Mouse (Mus musculus): Measurements from ENCODE around the gene Zdhhc19. TPM values are rescaled to one million over a fixed set of nuclear protein-coding genes. Genes with fewer than 3 reads are reported as not detected.

Gene Zdhhc19
- total and polyA plus RNA-seq, 3 experiments: not detected

GRCm38 (mm10) chr16:32498996-32499395, 2.9 kb downstream of the Zdhhc19 start:
- no peaks in the 10 kb centered on the region for H3K36me3 ChIP-seq (replicated peaks)
- DNase-seq (ENCODE audit: low spot score) (no peak), ATAC-seq (ENCODE audit: extremely low read depth, insufficient number of reproducible peaks, low FRiP score, poor library complexity, severe bottlenecking) (no peak)
- H3K4me1 ChIP-seq (ENCODE audit: insufficient read depth, low read depth, low read length): peaks cover 32% of the 10 kb centered on the region
- no peak for TF ChIP-seq POLR2AphosphoS5 (IDR thresholded peaks at IDR 0.05; ENCODE audit: insufficient replicate concordance, low read depth, low read length)
- TF ChIP-seq GATA2 (IDR thresholded peaks at IDR 0.05; ENCODE audit: borderline replicate concordance, low read depth, low read length): no peak
- no peak for TF ChIP-seq GATA1 (IDR thresholded peaks at IDR 0.05; ENCODE audit: borderline replicate concordance, low read length)
- TF ChIP-seq CTCF (IDR thresholded peaks at IDR 0.05; ENCODE audit: low read depth, low read length): no peak
- TF ChIP-seq TAL1 (conservative IDR thresholded peaks at IDR 0.05; ENCODE audit: low read depth, low read length): no peak
- H3K9me3 ChIP-seq (replicated peaks): no peaks in the 10 kb centered on the region
- H3K4me3 ChIP-seq (ENCODE audit: low read depth, low read length): no peak overlapping the region
- H3K27me3 ChIP-seq (ENCODE audit: insufficient read depth, low read length): peaks cover 14% of the 10 kb centered on the region

GRCm38 (mm10) chr16:32499430-32500037, 3.5 kb downstream of the Zdhhc19 start:
- ATAC-seq (ENCODE audit: extremely low read depth, insufficient number of reproducible peaks, low FRiP score, poor library complexity, severe bottlenecking) (peak; percentile 34; the same call in 1 of the 2 replicates), DNase-seq (ENCODE audit: low spot score) (peak; percentile 67)
- no peak for TF ChIP-seq TAL1 (conservative IDR thresholded peaks at IDR 0.05; ENCODE audit: low read depth, low read length)
- TF ChIP-seq CTCF (IDR thresholded peaks at IDR 0.05; ENCODE audit: low read depth, low read length): peak; percentile 96
- Histone ChIP-seq H3K27me3 (ENCODE audit: insufficient read depth, low read length) (peaks cover 14% of the 10 kb centered on the region), H3K4me1 (ENCODE audit: insufficient read depth, low read depth, low read length) (peaks cover 33% of the 10 kb centered on the region), H3K4me3 (ENCODE audit: low read depth, low read length) (no peak overlapping the region), H3K36me3 (replicated peaks) (no peaks in the 10 kb centered on the region), H3K9me3 (replicated peaks) (no peaks in the 10 kb centered on the region)

- ATAC-seq (ENCODE audit: extremely low read depth, insufficient number of reproducible peaks, low FRiP score, poor library complexity, severe bottlenecking): no peak
- no peaks in the 10 kb centered on the region for H3K9me3 ChIP-seq (replicated peaks)
- peaks cover 44% of the 10 kb centered on the region for H3K4me1 ChIP-seq (ENCODE audit: insufficient read depth, low read depth, low read length)
- no peak for TF ChIP-seq TAL1 (conservative IDR thresholded peaks at IDR 0.05; ENCODE audit: low read depth, low read length)
- no peak for TF ChIP-seq POLR2AphosphoS5 (IDR thresholded peaks at IDR 0.05; ENCODE audit: insufficient replicate concordance, low read depth, low read length)
- no peak for TF ChIP-seq GATA1 (IDR thresholded peaks at IDR 0.05; ENCODE audit: borderline replicate concordance, low read length)
- TF ChIP-seq CTCF (IDR thresholded peaks at IDR 0.05; ENCODE audit: low read depth, low read length): no peak
- no peak for TF ChIP-seq GATA2 (IDR thresholded peaks at IDR 0.05; ENCODE audit: borderline replicate concordance, low read depth, low read length)
- H3K4me3 ChIP-seq (ENCODE audit: low read depth, low read length): no peak overlapping the region
- no peak for DNase-seq (ENCODE audit: low spot score)
- H3K27me3 ChIP-seq (ENCODE audit: insufficient read depth, low read length): peaks cover 17% of the 10 kb centered on the region
- no peaks in the 10 kb centered on the region for H3K36me3 ChIP-seq (replicated peaks)
Observed at GRCm38 (mm10) chr16:32501459-32501858, 5.4 kb downstream of the Zdhhc19 start.

- H3K9me3 ChIP-seq (replicated peaks): no peaks in the 10 kb centered on the region
- peaks cover 57% of the 10 kb centered on the region for H3K4me1 ChIP-seq (ENCODE audit: insufficient read depth, low read depth, low read length)
- ATAC-seq (ENCODE audit: extremely low read depth, insufficient number of reproducible peaks, low FRiP score, poor library complexity, severe bottlenecking) (no peak), DNase-seq (ENCODE audit: low spot score) (no peak)
- H3K27me3 ChIP-seq (ENCODE audit: insufficient read depth, low read length): peaks cover 17% of the 10 kb centered on the region
- no peak for TF ChIP-seq TAL1 (conservative IDR thresholded peaks at IDR 0.05; ENCODE audit: low read depth, low read length)
- TF ChIP-seq GATA1 (IDR thresholded peaks at IDR 0.05; ENCODE audit: borderline replicate concordance, low read length): no peak
- no peak for TF ChIP-seq GATA2 (IDR thresholded peaks at IDR 0.05; ENCODE audit: borderline replicate concordance, low read depth, low read length)
- TF ChIP-seq POLR2AphosphoS5 (IDR thresholded peaks at IDR 0.05; ENCODE audit: insufficient replicate concordance, low read depth, low read length): no peak
- TF ChIP-seq CTCF (IDR thresholded peaks at IDR 0.05; ENCODE audit: low read depth, low read length): no peak
- H3K36me3 ChIP-seq (replicated peaks): no peaks in the 10 kb centered on the region
- H3K4me3 ChIP-seq (ENCODE audit: low read depth, low read length): no peak overlapping the region
Observed at GRCm38 (mm10) chr16:32502621-32503335, 6.7 kb downstream of the Zdhhc19 start.

- TF ChIP-seq GATA1 (IDR thresholded peaks at IDR 0.05; ENCODE audit: borderline replicate concordance, low read length): no peak
- no peak for TF ChIP-seq GATA2 (IDR thresholded peaks at IDR 0.05; ENCODE audit: borderline replicate concordance, low read depth, low read length)
- no peak for TF ChIP-seq POLR2AphosphoS5 (IDR thresholded peaks at IDR 0.05; ENCODE audit: insufficient replicate concordance, low read depth, low read length)
- TF ChIP-seq TAL1 (conservative IDR thresholded peaks at IDR 0.05; ENCODE audit: low read depth, low read length): no peak
- no peak for TF ChIP-seq CTCF (IDR thresholded peaks at IDR 0.05; ENCODE audit: low read depth, low read length)
- Histone ChIP-seq H3K9me3 (replicated peaks) (no peaks in the 10 kb centered on the region), H3K27me3 (ENCODE audit: insufficient read depth, low read length) (peaks cover 13% of the 10 kb centered on the region), H3K36me3 (replicated peaks) (no peaks in the 10 kb centered on the region), H3K4me1 (ENCODE audit: insufficient read depth, low read depth, low read length) (peaks cover 61% of the 10 kb centered on the region), H3K4me3 (ENCODE audit: low read depth, low read length) (no peak overlapping the region)
- DNase-seq (ENCODE audit: low spot score) (no peak), ATAC-seq (ENCODE audit: extremely low read depth, insufficient number of reproducible peaks, low FRiP score, poor library complexity, severe bottlenecking) (no peak)
Observed at GRCm38 (mm10) chr16:32503633-32504032, 7.6 kb downstream of the Zdhhc19 start.

GRCm38 (mm10) chr16:32506298-32506697, 10.2 kb downstream of the Zdhhc19 start:
- no peak overlapping the region for H3K4me3 ChIP-seq (ENCODE audit: low read depth, low read length)

More at GRCm38 (mm10) chr16:32506298-32506697, 10.2 kb downstream of the Zdhhc19 start:
- H3K9me3 ChIP-seq (replicated peaks): no peaks in the 10 kb centered on the region
- peaks cover 73% of the 10 kb centered on the region for H3K4me1 ChIP-seq (ENCODE audit: insufficient read depth, low read depth, low read length)
- no peaks in the 10 kb centered on the region for H3K36me3 ChIP-seq (replicated peaks)
- ATAC-seq (ENCODE audit: extremely low read depth, insufficient number of reproducible peaks, low FRiP score, poor library complexity, severe bottlenecking): no peak
- TF ChIP-seq GATA2 (IDR thresholded peaks at IDR 0.05; ENCODE audit: borderline replicate concordance, low read depth, low read length) (no peak), TAL1 (conservative IDR thresholded peaks at IDR 0.05; ENCODE audit: low read depth, low read length) (no peak), POLR2AphosphoS5 (IDR thresholded peaks at IDR 0.05; ENCODE audit: insufficient replicate concordance, low read depth, low read length) (no peak), GATA1 (IDR thresholded peaks at IDR 0.05; ENCODE audit: borderline replicate concordance, low read length) (no peak), CTCF (IDR thresholded peaks at IDR 0.05; ENCODE audit: low read depth, low read length) (no peak)
- H3K27me3 ChIP-seq (ENCODE audit: insufficient read depth, low read length): peaks cover 7% of the 10 kb centered on the region
- DNase-seq (ENCODE audit: low spot score): no peak

Data from G1E (cell line).